Mouse (Mus musculus): ENCODE results near the gene Gm33543. TPM values are rescaled to one million over a fixed set of nuclear protein-coding genes. Genes with fewer than 3 reads are reported as not detected.

Gene Gm33543
- total and polyA plus RNA-seq, 2 experiments from 2014 or later: 0.11 TPM; not detected in 1

GRCm38 (mm10) chr10:95879983-95880934 is 37.5 kb upstream of the Gm33543 start:
- no peak for TF ChIP-seq CTCF (IDR thresholded peaks at IDR 0.05)
- Histone ChIP-seq H3K4me1 (ENCODE audit: insufficient read depth, low read length) (no peaks in the 10 kb centered on the region), H3K9me3 (ENCODE audit: low read length) (no peaks in the 10 kb centered on the region), H3K27ac (ENCODE audit: low read depth, low read length) (no peak overlapping the region), H3K4me3 (ENCODE audit: low read depth, low read length) (no peak overlapping the region), H3K9ac (replicated peaks; ENCODE audit: low read length, poor library complexity, severe bottlenecking) (no peak overlapping the region), H3K4me2 (ENCODE audit: low read depth, low read length, poor library complexity, severe bottlenecking) (no peak overlapping the region), H3K36me3 (ENCODE audit: insufficient read depth, low read length) (no peaks in the 10 kb centered on the region), H3K27me3 (ENCODE audit: insufficient read depth, low read length) (no peaks in the 10 kb centered on the region)
- DNase-seq (ENCODE audit: low spot score) (no peak), ATAC-seq (ENCODE audit: low FRiP score) (no peak)
- WGBS: 84% methylated on average over 17 of the region's 17 CpGs

GRCm38 (mm10) chr10:95870782-95871181 is 28.1 kb upstream of the Gm33543 start:
- no peak for TF ChIP-seq CTCF (IDR thresholded peaks at IDR 0.05)
- Histone ChIP-seq H3K4me2 (ENCODE audit: low read depth, low read length, poor library complexity, severe bottlenecking) (no peak overlapping the region), H3K9ac (replicated peaks; ENCODE audit: low read length, poor library complexity, severe bottlenecking) (no peak overlapping the region), H3K27me3 (ENCODE audit: insufficient read depth, low read length) (no peaks in the 10 kb centered on the region), H3K27ac (ENCODE audit: low read depth, low read length) (no peak overlapping the region), H3K4me1 (ENCODE audit: insufficient read depth, low read length) (no peaks in the 10 kb centered on the region), H3K36me3 (ENCODE audit: insufficient read depth, low read length) (no peaks in the 10 kb centered on the region), H3K4me3 (ENCODE audit: low read depth, low read length) (no peak overlapping the region), H3K9me3 (ENCODE audit: low read length) (no peaks in the 10 kb centered on the region)
- 88% methylated on average over 2 of the region's 2 CpGs for WGBS
- ATAC-seq (ENCODE audit: low FRiP score): no peak
- no peak for DNase-seq (ENCODE audit: low spot score)

- H3K27ac ChIP-seq (ENCODE audit: low read depth, low read length): no peak overlapping the region
- H3K4me1 ChIP-seq (ENCODE audit: insufficient read depth, low read length): no peaks in the 10 kb centered on the region
- no peak overlapping the region for H3K9ac ChIP-seq (replicated peaks; ENCODE audit: low read length, poor library complexity, severe bottlenecking)
- no peak for TF ChIP-seq CTCF (IDR thresholded peaks at IDR 0.05)
- H3K36me3 ChIP-seq (ENCODE audit: insufficient read depth, low read length): no peaks in the 10 kb centered on the region
- 48% methylated on average over 6 of the region's 6 CpGs for WGBS
- H3K4me3 ChIP-seq (ENCODE audit: low read depth, low read length): no peak overlapping the region
- H3K4me2 ChIP-seq (ENCODE audit: low read depth, low read length, poor library complexity, severe bottlenecking): no peak overlapping the region
- ATAC-seq (ENCODE audit: low FRiP score) (no peak), DNase-seq (ENCODE audit: low spot score) (no peak)
- H3K9me3 ChIP-seq (ENCODE audit: low read length): no peaks in the 10 kb centered on the region
- no peaks in the 10 kb centered on the region for H3K27me3 ChIP-seq (ENCODE audit: insufficient read depth, low read length)
Observed at GRCm38 (mm10) chr10:95868348-95868747, 25.6 kb upstream of the Gm33543 start.

- ATAC-seq (ENCODE audit: low FRiP score) (no peak), DNase-seq (ENCODE audit: low spot score) (no peak)
- no peak overlapping the region for H3K9ac ChIP-seq (replicated peaks; ENCODE audit: low read length, poor library complexity, severe bottlenecking)
- H3K4me2 ChIP-seq (ENCODE audit: low read depth, low read length, poor library complexity, severe bottlenecking): no peak overlapping the region
- H3K27ac ChIP-seq (ENCODE audit: low read depth, low read length): no peak overlapping the region
- 90% methylated on average over 2 of the region's 2 CpGs for WGBS
- TF ChIP-seq CTCF (IDR thresholded peaks at IDR 0.05): no peak
- H3K4me1 ChIP-seq (ENCODE audit: insufficient read depth, low read length): no peaks in the 10 kb centered on the region
- H3K4me3 ChIP-seq (ENCODE audit: low read depth, low read length): no peak overlapping the region
- no peaks in the 10 kb centered on the region for H3K36me3 ChIP-seq (ENCODE audit: insufficient read depth, low read length)
- H3K27me3 ChIP-seq (ENCODE audit: insufficient read depth, low read length): no peaks in the 10 kb centered on the region
- H3K9me3 ChIP-seq (ENCODE audit: low read length): no peaks in the 10 kb centered on the region
Observed at GRCm38 (mm10) chr10:95867596-95867995, 24.9 kb upstream of the Gm33543 start.

GRCm38 (mm10) chr10:95864349-95865124 is 21.8 kb upstream of the Gm33543 start:
- H3K9ac ChIP-seq (replicated peaks; ENCODE audit: low read length, poor library complexity, severe bottlenecking): no peak overlapping the region
- no peaks in the 10 kb centered on the region for H3K36me3 ChIP-seq (ENCODE audit: insufficient read depth, low read length)
- no peak overlapping the region for H3K27ac ChIP-seq (ENCODE audit: low read depth, low read length)
- H3K4me3 ChIP-seq (ENCODE audit: low read depth, low read length): no peak overlapping the region
- no peak for TF ChIP-seq CTCF (IDR thresholded peaks at IDR 0.05)
- no peaks in the 10 kb centered on the region for H3K4me1 ChIP-seq (ENCODE audit: insufficient read depth, low read length)
- DNase-seq (ENCODE audit: low spot score) (no peak), ATAC-seq (ENCODE audit: low FRiP score) (no peak)
- no peaks in the 10 kb centered on the region for H3K9me3 ChIP-seq (ENCODE audit: low read length)
- 59% methylated on average over 11 of the region's 11 CpGs for WGBS
- no peaks in the 10 kb centered on the region for H3K27me3 ChIP-seq (ENCODE audit: insufficient read depth, low read length)
- H3K4me2 ChIP-seq (ENCODE audit: low read depth, low read length, poor library complexity, severe bottlenecking): no peak overlapping the region

- TF ChIP-seq CTCF (IDR thresholded peaks at IDR 0.05): no peak
- no peak for ATAC-seq (ENCODE audit: low FRiP score)
Observed at GRCm38 (mm10) chr10:95862664-95863063, 19.9 kb upstream of the Gm33543 start.

More at GRCm38 (mm10) chr10:95862664-95863063, 19.9 kb upstream of the Gm33543 start:
- no peak overlapping the region for H3K4me3 ChIP-seq (ENCODE audit: low read depth, low read length)
- H3K4me1 ChIP-seq (ENCODE audit: insufficient read depth, low read length): no peaks in the 10 kb centered on the region
- no peak overlapping the region for H3K9ac ChIP-seq (replicated peaks; ENCODE audit: low read length, poor library complexity, severe bottlenecking)
- H3K27ac ChIP-seq (ENCODE audit: low read depth, low read length): no peak overlapping the region
- 80% methylated on average over 3 of the region's 3 CpGs for WGBS
- H3K9me3 ChIP-seq (ENCODE audit: low read length): no peaks in the 10 kb centered on the region
- no peak for DNase-seq (ENCODE audit: low spot score)
- no peaks in the 10 kb centered on the region for H3K36me3 ChIP-seq (ENCODE audit: insufficient read depth, low read length)
- H3K27me3 ChIP-seq (ENCODE audit: insufficient read depth, low read length): no peaks in the 10 kb centered on the region
- H3K4me2 ChIP-seq (ENCODE audit: low read depth, low read length, poor library complexity, severe bottlenecking): no peak overlapping the region
